Mouse (Mus musculus): ENCODE data around the gene C1qtnf3. TPM values are rescaled to one million over a fixed set of nuclear protein-coding genes. Genes with fewer than 3 reads are reported as not detected.

C1qtnf3 gene
- polyA plus RNA-seq, 1 experiment from 2014 or later: 2.5 TPM

GRCm38 (mm10) chr15:11010976-11011548, 58.9 kb downstream of the C1qtnf3 start:
- no peak for TF ChIP-seq CTCF (IDR thresholded peaks at IDR 0.05)
- TF ChIP-seq EP300 (IDR thresholded peaks at IDR 0.05): no peak

GRCm38 (mm10) chr15:11014931-11015330, 62.8 kb downstream of the C1qtnf3 start:
- Histone ChIP-seq H3K4me2 (replicated peaks; ENCODE audit: low read depth, low read length) (no peak overlapping the region), H3K9ac (replicated peaks; ENCODE audit: low read depth) (no peak overlapping the region), H3K9me3 (ENCODE audit: low read length) (no peaks in the 10 kb centered on the region), H3K27ac (ENCODE audit: low read length) (no peak overlapping the region), H3K4me3 (ENCODE audit: low read depth, low read length) (no peak overlapping the region), H3K36me3 (ENCODE audit: insufficient read depth, low read length) (no peaks in the 10 kb centered on the region), H3K27me3 (replicated peaks; ENCODE audit: insufficient read depth, low read length) (no peaks in the 10 kb centered on the region), H3K4me1 (ENCODE audit: insufficient read depth, low read depth, low read length) (no peaks in the 10 kb centered on the region)
- WGBS: 58% methylated on average over 2 of the region's 2 CpGs
- TF ChIP-seq EP300 (IDR thresholded peaks at IDR 0.05) (no peak), CTCF (IDR thresholded peaks at IDR 0.05) (no peak)
- ATAC-seq (no peak), DNase-seq (ENCODE audit: low spot score) (no peak)

More at GRCm38 (mm10) chr15:11010976-11011548, 58.9 kb downstream of the C1qtnf3 start:
- ATAC-seq (no peak), DNase-seq (ENCODE audit: low spot score) (no peak)
- Histone ChIP-seq H3K36me3 (ENCODE audit: insufficient read depth, low read length) (no peaks in the 10 kb centered on the region), H3K4me3 (ENCODE audit: low read depth, low read length) (no peak overlapping the region), H3K4me1 (ENCODE audit: insufficient read depth, low read depth, low read length) (no peaks in the 10 kb centered on the region), H3K4me2 (replicated peaks; ENCODE audit: low read depth, low read length) (no peak overlapping the region), H3K27me3 (replicated peaks; ENCODE audit: insufficient read depth, low read length) (no peaks in the 10 kb centered on the region), H3K9ac (replicated peaks; ENCODE audit: low read depth) (no peak overlapping the region), H3K9me3 (ENCODE audit: low read length) (no peaks in the 10 kb centered on the region), H3K27ac (ENCODE audit: low read length) (no peak overlapping the region)
- 67% methylated on average over 11 of the region's 11 CpGs for WGBS

GRCm38 (mm10) chr15:11026801-11027561, 74.8 kb downstream of the C1qtnf3 start:
- no peaks in the 10 kb centered on the region for H3K9me3 ChIP-seq (ENCODE audit: low read length)
- no peaks in the 10 kb centered on the region for H3K4me1 ChIP-seq (ENCODE audit: insufficient read depth, low read depth, low read length)
- TF ChIP-seq EP300 (IDR thresholded peaks at IDR 0.05) (no peak), CTCF (IDR thresholded peaks at IDR 0.05) (no peak)
- H3K4me2 ChIP-seq (replicated peaks; ENCODE audit: low read depth, low read length): no peak overlapping the region
- no peak for ATAC-seq
- WGBS: 48% methylated on average over 4 of the region's 4 CpGs
- DNase-seq (ENCODE audit: low spot score): no peak
- no peaks in the 10 kb centered on the region for H3K36me3 ChIP-seq (ENCODE audit: insufficient read depth, low read length)
- H3K27ac ChIP-seq (ENCODE audit: low read length): no peak overlapping the region
- H3K9ac ChIP-seq (replicated peaks; ENCODE audit: low read depth): no peak overlapping the region
- no peaks in the 10 kb centered on the region for H3K27me3 ChIP-seq (replicated peaks; ENCODE audit: insufficient read depth, low read length)
- H3K4me3 ChIP-seq (ENCODE audit: low read depth, low read length): no peak overlapping the region

Other genes with a start within 250 kb of the C1qtnf3 start
- gene Rai14, start 237.7 kb upstream of the C1qtnf3 start, polyA plus RNA-seq (2015; fragmentation: Nextera tagmentation; extraction: Ambion mirVana): 56.0 and 63.0 TPM in 2 replicates
- 11.0 TPM in 2 replicates for gene Amacr, start 29.4 kb downstream of the C1qtnf3 start, polyA plus RNA-seq (2015; fragmentation: Nextera tagmentation; extraction: Ambion mirVana)
- not detected in 2 replicates for gene Slc45a2, start 48.4 kb downstream of the C1qtnf3 start, polyA plus RNA-seq (2015; fragmentation: Nextera tagmentation; extraction: Ambion mirVana)
- 0.05 TPM in 1 of 2 replicates, not detected in the other for gene Rxfp3, start 85.7 kb downstream of the C1qtnf3 start, polyA plus RNA-seq (2015; fragmentation: Nextera tagmentation; extraction: Ambion mirVana)
- 1.9 and 2.2 TPM in 2 replicates for gene Adamts12, start 112.5 kb downstream of the C1qtnf3 start, polyA plus RNA-seq (2015; fragmentation: Nextera tagmentation; extraction: Ambion mirVana)

All from lung, postnatal 0 days (tissue).